Mouse (Mus musculus) skeletal muscle tissue, postnatal 0 days (tissue): ENCODE measurements around the gene Ift52. TPM values are rescaled to one million over a fixed set of nuclear protein-coding genes. Genes with fewer than 3 reads are reported as not detected.

Source experiments
- microRNA-seq, 2 experiments: library from miRNA; unstranded; fragments of <30 nt; microRNA quantifications; one replicate each; pipeline ENCODE4; 2016
- polyA plus RNA-seq: library from polyadenylated mRNA; unstranded; fragments of >200 nt; fragmentation: Nextera tagmentation; extraction: Ambion mirVana; gene quantifications from 2 replicates; pipeline ENCODE4 v1.2.1, GENCODE M21; 2015

Ift52 gene
- 22.8 and 24.7 TPM in 2 replicates for polyA plus RNA-seq

DNA sequence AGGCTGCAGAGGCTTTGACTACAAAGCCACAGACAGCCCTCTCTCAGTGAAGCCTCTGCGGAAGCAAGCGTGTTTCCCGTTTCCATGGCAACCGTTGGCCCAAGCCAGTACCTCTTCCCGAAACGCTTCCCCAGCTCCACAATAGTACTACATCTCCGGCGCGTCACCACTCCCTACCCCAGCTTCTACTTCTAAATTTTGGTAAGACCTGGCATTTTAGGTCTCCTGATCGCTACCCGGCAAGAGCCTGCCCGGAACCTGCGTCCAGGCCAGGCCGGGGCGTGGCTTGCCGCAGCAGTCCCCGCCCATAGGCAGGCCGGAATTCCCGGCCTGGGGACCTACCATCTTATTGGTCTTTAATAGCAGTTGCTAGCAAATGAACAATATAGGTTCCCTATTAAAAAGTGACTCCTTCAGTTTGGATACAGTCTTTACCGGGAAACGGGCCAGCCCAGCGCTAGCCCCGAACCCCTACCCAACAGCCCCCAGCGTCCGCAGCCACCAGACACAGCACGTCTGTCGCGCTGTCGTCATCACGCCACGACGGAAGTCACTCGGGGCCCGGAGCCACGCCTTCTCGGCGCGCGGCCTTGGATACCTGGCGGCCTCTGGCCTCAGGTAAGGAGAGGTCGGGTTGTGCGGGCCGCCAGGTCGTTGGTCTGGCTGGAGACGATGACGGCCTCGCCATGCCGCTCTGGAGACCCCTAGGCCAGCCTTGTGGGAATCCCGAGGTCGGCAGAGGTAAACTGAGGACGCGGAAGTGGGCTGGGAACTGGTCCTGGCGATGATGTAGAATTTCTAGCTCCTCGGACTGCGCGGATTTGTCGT lies at the start of gene Ift52:
TSS of gene Ift52 (plus strand) at position 439 of the 828 bp plus-strand sequence.

DNA sequence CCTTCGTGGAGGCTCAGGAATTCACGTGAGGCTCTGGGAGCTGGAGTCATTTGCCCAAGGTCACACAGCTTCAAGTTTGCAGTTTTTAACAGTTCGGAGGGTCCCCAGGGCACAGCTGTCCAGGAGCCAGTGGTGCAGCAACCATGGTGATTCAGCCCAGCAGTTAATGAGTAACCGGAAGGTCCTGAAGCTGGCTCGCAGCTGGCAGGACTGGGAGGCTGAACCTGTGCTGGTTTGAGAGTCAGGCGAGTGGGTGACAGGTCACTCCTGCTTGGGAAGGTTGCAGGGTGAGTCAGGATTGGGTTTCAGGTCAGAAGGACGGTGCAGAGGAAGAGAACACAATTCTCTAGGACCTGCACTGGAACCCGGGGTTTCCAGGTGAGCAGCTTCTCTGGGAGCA lies 29.9 kb upstream of the Ift52 start, which contains the start of gene Sgk2:
TSS of gene Sgk2 (plus strand) at position 113 of the 400 bp plus-strand sequence.

DNA sequence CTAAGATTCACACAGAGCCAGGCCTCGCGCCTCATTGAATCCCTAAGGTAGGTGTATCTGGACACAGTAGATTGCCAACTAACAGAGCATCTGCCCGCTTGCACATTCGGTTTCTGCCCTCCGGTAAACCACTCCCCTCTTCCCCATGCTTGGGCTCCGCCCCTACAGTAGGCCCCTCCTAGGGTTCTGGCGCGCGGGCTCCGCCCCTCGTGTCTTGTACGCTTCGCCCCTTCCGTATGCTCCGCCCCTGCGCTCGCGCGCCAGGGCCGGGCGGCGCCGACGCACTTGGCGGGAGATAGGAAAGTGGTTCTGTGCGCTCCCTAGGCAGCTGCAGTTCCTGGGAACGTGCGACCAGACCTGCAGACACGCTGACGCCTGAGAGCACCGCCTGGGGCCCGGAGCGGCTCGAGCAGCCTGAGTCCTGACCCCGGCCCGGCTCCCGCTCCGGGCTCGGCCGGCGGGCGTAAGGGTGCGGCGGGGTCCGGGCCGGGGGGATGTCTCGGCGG lies 37.2 kb downstream of the Ift52 start, which contains the start of gene Mybl2:
TSS of gene Mybl2 (plus strand) at position 353 of the 506 bp plus-strand sequence.

DNA sequence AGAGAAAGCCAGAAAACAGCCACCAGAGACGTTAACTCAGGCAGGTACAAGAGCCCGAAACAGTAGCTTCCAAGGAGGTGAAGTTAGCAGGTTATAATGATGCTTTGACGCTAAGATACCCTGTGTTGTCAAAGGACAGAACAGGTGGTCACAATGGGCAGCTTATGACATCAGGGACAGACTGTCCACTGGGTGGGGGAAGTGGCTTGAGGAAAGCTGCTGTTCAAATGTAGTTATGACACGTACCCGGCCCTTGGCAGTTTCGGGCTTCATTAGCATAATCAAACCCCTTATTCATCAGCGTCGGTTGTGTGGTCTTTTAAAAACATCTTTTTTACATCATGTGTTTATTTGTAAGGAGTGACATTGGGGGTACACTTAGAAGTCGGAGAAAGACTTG lies 70.6 kb downstream of the Ift52 start, which contains the start of gene Gtsf1l:
TSS of gene Gtsf1l (minus strand) at position 128 of the 400 bp plus-strand sequence.

Small RNA genes lying within 50 kb of the gene (microRNA-seq; reads per million reads assigned to microRNA genes)
- gene Gm22174, result 0 reads per million in 2 experiments
- gene Mir7003, result 0 reads per million in 2 experiments

Other genes with a start within 250 kb of the Ift52 start
- gene Srsf6, start 85.8 kb upstream of the Ift52 start, polyA plus RNA-seq, result 61.8 and 73.1 TPM in 2 replicates
- gene L3mbtl1, start 73.9 kb upstream of the Ift52 start, polyA plus RNA-seq, result not detected in 2 replicates
- gene Sgk2, start 30.0 kb upstream of the Ift52 start, polyA plus RNA-seq, result 0.06 TPM in 1 of 2 replicates, not detected in the other
- gene Mybl2, start 37.3 kb downstream of the Ift52 start, polyA plus RNA-seq, result 3.0 and 4.1 TPM in 2 replicates
- not detected in 2 replicates for gene Gtsf1l, start 70.5 kb downstream of the Ift52 start, polyA plus RNA-seq
- gene Tox2, start 185.8 kb downstream of the Ift52 start, polyA plus RNA-seq, result 0.91 and 1.1 TPM in 2 replicates